33 mouse cellular contexts compared by ENCODE assay signal in genomic region chr5:72820651-72821050, GRCm38 (mm10). TPM values are rescaled to one million over a fixed set of nuclear protein-coding genes. Genes with fewer than 3 reads are reported as not detected.
A peak's percentile ranks its signal among the peaks of the same experiment; 100 is the strongest.
DNase-seq lines count a peak whose midpoint lies in the region; ATAC-seq and TF ChIP-seq lines count a peak whose summit lies in the region.
"Had no signal": no experiment of that assay in that cellular context is flagged by ENCODE, and none has a peak within 500 bp of the region (broad histone marks: within the 10 kb centered on the region; RNA-seq: fewer than 3 reads in every experiment).

No protein-coding gene starts in this region.

- WGBS in liver, postnatal 0 days (ENCODE audit: insufficient replicate concordance): 29% methylated on average over 3 of the region's 3 CpGs
- WGBS in liver, embryonic 12.5 days (ENCODE audit: insufficient replicate concordance): 19% methylated on average over 3 of the region's 3 CpGs

- no peaks in the 10 kb centered on the region for H3K27me3 ChIP-seq in liver, postnatal 0 days (ENCODE audit: insufficient read depth, low read length)
- no peaks in the 10 kb centered on the region for H3K27me3 ChIP-seq in liver, embryonic 12.5 days (replicated peaks)
- no peaks in the 10 kb centered on the region for H3K27me3 ChIP-seq in MEL (ENCODE audit: control insufficient read depth in 1 of 2, insufficient read depth in 2 of 2, low read length in 2 of 2)
- H3K27me3 ChIP-seq in megakaryocyte, embryonic 14.5 days (replicated peaks): no peaks in the 10 kb centered on the region
- H3K27me3 ChIP-seq: embryonic facial prominence, embryonic 12.5 days; heart, embryonic 13.5 days; hindbrain, embryonic 15.5 days; limb, embryonic 15.5 days had no signal

- no peak for TF ChIP-seq RAD21 in MEL (IDR thresholded peaks at IDR 0.05; ENCODE audit: low read depth, low read length)

- no peak for ATAC-seq in liver, postnatal 0 days
- ATAC-seq in liver, embryonic 12.5 days: no peak
- ATAC-seq: activated CD4-positive, CD25-positive, alpha-beta regulatory T cell, adult 4 months; forebrain, embryonic 14.5 days; inflammation-experienced regulatory T-cells, adult 6 months; midbrain, embryonic 16.5 days had no signal

- peaks cover 9% of the 10 kb centered on the region for H3K36me3 ChIP-seq in liver, postnatal 0 days (replicated peaks; ENCODE audit: insufficient read depth, low read length)
- no peaks in the 10 kb centered on the region for H3K36me3 ChIP-seq in liver, embryonic 12.5 days
- peaks cover 28 to 44% of the 10 kb centered on the region in 2 experiments for H3K36me3 ChIP-seq in MEL (ENCODE audit: control insufficient read depth in 1 of 2, insufficient read depth in 2 of 2, low read length in 2 of 2)
- H3K36me3 ChIP-seq in megakaryocyte, embryonic 14.5 days (replicated peaks; ENCODE audit: low read length): peaks cover 89% of the 10 kb centered on the region
- H3K36me3 ChIP-seq: embryonic facial prominence, embryonic 12.5 days; hindbrain, embryonic 10.5 days; hindbrain, embryonic 15.5 days; limb, embryonic 15.5 days had no signal

- no peak overlapping the region for H3K9ac ChIP-seq in liver, postnatal 0 days (replicated peaks)
- H3K9ac ChIP-seq in liver, embryonic 12.5 days: no peak overlapping the region
- no peak overlapping the region for H3K9ac ChIP-seq in MEL (ENCODE audit: control insufficient read depth, low read depth, low read length, poor library complexity, severe bottlenecking)
- H3K9ac ChIP-seq: embryonic facial prominence, embryonic 12.5 days; heart, embryonic 13.5 days; hindbrain, embryonic 15.5 days; limb, embryonic 15.5 days; lung, embryonic 14.5 days had no signal

- no peak for TF ChIP-seq CTCF in liver, postnatal 0 days (IDR thresholded peaks at IDR 0.05; ENCODE audit: low read depth)
- no peak for TF ChIP-seq CTCF in MEL (IDR thresholded peaks at IDR 0.05 in 2 of 3, conservative IDR thresholded peaks at IDR 0.05 in 1 of 3; ENCODE audit: control insufficient read depth in 1 of 3, insufficient read depth in 1 of 3, low read depth in 2 of 3, low read length in 3 of 3, poor library complexity in 1 of 3, severe bottlenecking in 1 of 3)
- no peak for TF ChIP-seq CTCF in bone marrow macrophage, adult 2 months (IDR thresholded peaks at IDR 0.05; ENCODE audit: low read depth, low read length)

- DNase-seq in liver, postnatal 0 days: no peak
- peak; percentile 66 for DNase-seq in MEL (ENCODE audit: low read depth, low spot score)
- DNase-seq in layer of hippocampus, postnatal 14 days (ENCODE audit: low spot score in 2 of 2): no peak
- no peak for DNase-seq in thymus, postnatal 25 days
- DNase-seq: adrenal gland, adult 2 months; cerebellum, adult 8-10 months; cerebellum, postnatal 36 days; embryo, embryonic 11 days; gastrocnemius, postnatal 14 days; heart, adult 18-20 months; heart, postnatal 10 days; kidney, adult 11 months; kidney, postnatal 14 days; left cerebral cortex, postnatal 4 days; lung, embryonic 14.5 days; lung, postnatal 4 days; right cerebral cortex, postnatal 25 days; thymus, adult 18-20 months; thymus, postnatal 36 days had no signal

- peak overlapping the region; percentile 18; the same call in 1 of the 2 replicates for H3K4me2 ChIP-seq in liver, postnatal 0 days (ENCODE audit: low read depth, low read length)
- H3K4me2 ChIP-seq in liver, embryonic 12.5 days: no peak overlapping the region
- H3K4me2 ChIP-seq: embryonic facial prominence, embryonic 12.5 days; heart, embryonic 13.5 days; hindbrain, embryonic 15.5 days; limb, embryonic 15.5 days; lung, embryonic 14.5 days; midbrain, embryonic 11.5 days had no signal

- peak overlapping the region; percentile 63 for H3K27ac ChIP-seq in liver, postnatal 0 days (ENCODE audit: low read depth)
- H3K27ac ChIP-seq in liver, embryonic 12.5 days: no peak overlapping the region
- peak overlapping the region; percentile 70 for H3K27ac ChIP-seq in MEL (ENCODE audit: control insufficient read depth, low read depth, low read length)
- H3K27ac ChIP-seq in bone marrow macrophage, adult 2 months (ENCODE audit: insufficient read depth, low read depth, low read length): peak overlapping the region; percentile 93
- H3K27ac ChIP-seq: embryonic facial prominence, embryonic 12.5 days; heart, embryonic 13.5 days; hindbrain, embryonic 10.5 days; hindbrain, embryonic 15.5 days; limb, embryonic 15.5 days; stomach, postnatal 0 days had no signal

- H3K79me2 ChIP-seq in MEL (ENCODE audit: control insufficient read depth, insufficient read depth, low read length, poor library complexity): peaks cover 7% of the 10 kb centered on the region

- no peak for TF ChIP-seq POLR2A in MEL (IDR thresholded peaks at IDR 0.05; ENCODE audit: control insufficient read depth in 1 of 2, insufficient read depth in 1 of 2, low read depth in 1 of 2, low read length in 2 of 2, poor library complexity in 1 of 2)
- no peak for TF ChIP-seq POLR2A in bone marrow macrophage, adult 2 months (IDR thresholded peaks at IDR 0.05; ENCODE audit: borderline replicate concordance, low read depth, low read length)

- peaks cover 19% of the 10 kb centered on the region for H3K4me1 ChIP-seq in liver, postnatal 0 days (ENCODE audit: insufficient read depth)
- peaks cover 33% of the 10 kb centered on the region for H3K4me1 ChIP-seq in liver, embryonic 12.5 days
- peaks cover 21 to 33% of the 10 kb centered on the region in 2 experiments for H3K4me1 ChIP-seq in MEL (ENCODE audit: control insufficient read depth in 1 of 2, insufficient read depth in 2 of 2, low read length in 2 of 2)
- peaks cover 44% of the 10 kb centered on the region for H3K4me1 ChIP-seq in bone marrow macrophage, adult 2 months (ENCODE audit: control insufficient read depth, insufficient read depth, low read length)
- H3K4me1 ChIP-seq in megakaryocyte, embryonic 14.5 days: peaks cover 79% of the 10 kb centered on the region

- no peak overlapping the region for H3K4me3 ChIP-seq in liver, postnatal 0 days (ENCODE audit: low read depth, low read length)
- no peak overlapping the region for H3K4me3 ChIP-seq in liver, embryonic 12.5 days
- no peak overlapping the region; a peak in 1 of 4 replicates for H3K4me3 ChIP-seq in MEL (ENCODE audit: control insufficient read depth in 1 of 2, insufficient read depth in 1 of 2, low read depth in 2 of 2, low read length in 2 of 2)
- no peak overlapping the region for H3K4me3 ChIP-seq in bone marrow macrophage, adult 2 months (ENCODE audit: insufficient read depth, low read length)
- peak overlapping the region; percentile 76 for H3K4me3 ChIP-seq in megakaryocyte, embryonic 14.5 days (replicated peaks)
- H3K4me3 ChIP-seq: embryonic facial prominence, embryonic 12.5 days; heart, embryonic 13.5 days; hindbrain, embryonic 10.5 days; hindbrain, embryonic 15.5 days; limb, embryonic 15.5 days had no signal

- H3K9me3 ChIP-seq in liver, postnatal 0 days (ENCODE audit: low read length): no peaks in the 10 kb centered on the region
- no peaks in the 10 kb centered on the region for H3K9me3 ChIP-seq in liver, embryonic 12.5 days (replicated peaks)
- no peaks in the 10 kb centered on the region for H3K9me3 ChIP-seq in MEL (replicated peaks; ENCODE audit: insufficient read depth, low read length)
- no peaks in the 10 kb centered on the region for H3K9me3 ChIP-seq in megakaryocyte, embryonic 14.5 days
- H3K9me3 ChIP-seq: embryonic facial prominence, embryonic 12.5 days; heart, embryonic 13.5 days; hindbrain, embryonic 10.5 days; hindbrain, embryonic 15.5 days; limb, embryonic 15.5 days had no signal

- no peak for TF ChIP-seq EP300 in liver, postnatal 0 days (IDR thresholded peaks at IDR 0.05; ENCODE audit: low read depth)
- peak; percentile 74 to 83 for TF ChIP-seq EP300 in MEL (IDR thresholded peaks at IDR 0.05; ENCODE audit: low read depth in 1 of 2, low read length in 2 of 2)

TF ChIP-seq in MEL, 35 proteins besides CTCF, POLR2A, EP300 and RAD21 (continues in another document):
- TF ChIP-seq BHLHE40 (IDR thresholded peaks at IDR 0.05; ENCODE audit: borderline replicate concordance, low read depth, low read length) (no peak), KAT2A (conservative IDR thresholded peaks at IDR 0.05; ENCODE audit: low read depth, low read length) (no peak), MAZ (IDR thresholded peaks at IDR 0.05; ENCODE audit: low read depth, low read length) (no peak), ETS1 (IDR thresholded peaks at IDR 0.05; ENCODE audit: low read depth, low read length) (peak; percentile 48), POLR2AphosphoS5 (IDR thresholded peaks at IDR 0.05; ENCODE audit: borderline replicate concordance, low read depth, low read length) (no peak), ELF1 (IDR thresholded peaks at IDR 0.05; ENCODE audit: low read depth, low read length) (peak; percentile 54), HCFC1 (IDR thresholded peaks at IDR 0.05; ENCODE audit: low read depth, low read length) (no peak), POLR2AphosphoS2 (IDR thresholded peaks at IDR 0.05; ENCODE audit: low read length) (no peak), MYC (IDR thresholded peaks at IDR 0.05; ENCODE audit: low read depth, low read length) (no peak), TBP (IDR thresholded peaks at IDR 0.05; ENCODE audit: low read depth, low read length) (no peak), NELFE (IDR thresholded peaks at IDR 0.05; ENCODE audit: low read depth, low read length) (no peak), SIN3A (IDR thresholded peaks at IDR 0.05; ENCODE audit: low read length) (0 out of 2 replicates have a peak, but pooled peaks have one; percentile 41), UBTF (IDR thresholded peaks at IDR 0.05; ENCODE audit: borderline replicate concordance, insufficient read depth, low read depth, low read length) (no peak), TAL1 (IDR thresholded peaks at IDR 0.05; ENCODE audit: low read length) (no peak), ZC3H11A (IDR thresholded peaks at IDR 0.05; ENCODE audit: low read depth, low read length) (no peak), SMC3 (IDR thresholded peaks at IDR 0.05; ENCODE audit: low read depth, low read length) (no peak), ZKSCAN1 (IDR thresholded peaks at IDR 0.05; ENCODE audit: low read depth, low read length) (no peak), GATA1 (IDR thresholded peaks at IDR 0.05; ENCODE audit: low read depth, low read length) (peak; percentile 54; the same call in 1 of the 2 replicates), GABPA (IDR thresholded peaks at IDR 0.05; ENCODE audit: low read depth, low read length) (no peak)

RNA-seq across cellular contexts. Expression of gene Tec, which starts 47.6 kb away (rescaled TPM):
- polyA plus RNA-seq in liver, postnatal 0 days (2015; fragmentation: Nextera tagmentation; extraction: Ambion mirVana): 7.5 and 9.2 TPM in 2 replicates
- 5.3 and 7.3 TPM in 2 replicates for polyA plus RNA-seq in liver, embryonic 12.5 days (2016; fragmentation: Nextera tagmentation; extraction: Ambion mirVana)
- total RNA-seq in MEL (2012; rRNA removed): 44.8 and 57.4 TPM in 2 replicates
- polyA plus RNA-seq in MEL (2012; ENCODE audit: insufficient read depth in 1 of 2, insufficient read length in 2 of 2, low read depth in 1 of 2, low replicate concordance in 2 of 2, missing spikeins in 1 of 2): 10 to 100 TPM in 1 of 2 experiments, not detected in 1; 61.1 TPM
- polyA plus RNA-seq in bone marrow macrophage, adult 2 months (2012; ENCODE audit: insufficient read depth, insufficient read length, missing spikeins): 68.4 and 71.7 TPM in 2 replicates
- 0.80 and 4.6 TPM in 2 replicates for polyA plus RNA-seq in megakaryocyte, embryonic 14.5 days (2012; ENCODE audit: insufficient read depth, low replicate concordance)
- total RNA-seq in layer of hippocampus, postnatal 14 days (2021): 1 to 10 TPM; 1.8 to 1.9 TPM
